9 mouse cellular contexts compared by ENCODE assay signal in genomic region chr5:66543761-66544160, GRCm38 (mm10).
A peak's percentile ranks its signal among the peaks of the same experiment; 100 is the strongest.
DNase-seq lines count a peak whose midpoint lies in the region; ATAC-seq lines count a peak whose summit lies in the region.
"Had no signal": no experiment of that assay in that cellular context is flagged by ENCODE, and none has a peak within 500 bp of the region (broad histone marks: within the 10 kb centered on the region; RNA-seq: fewer than 3 reads in every experiment).

No protein-coding gene starts in this region.

- H3K36me3 ChIP-seq in heart, embryonic 11.5 days (ENCODE audit: control insufficient read depth, insufficient read depth, low read length), result peaks cover 1% of the 10 kb centered on the region; the same call in 1 of the 2 replicates
- H3K36me3 ChIP-seq in lung, embryonic 15.5 days, result no peaks in the 10 kb centered on the region
- no peaks in the 10 kb centered on the region for H3K36me3 ChIP-seq in liver, embryonic 11.5 days (ENCODE audit: control insufficient read depth, insufficient read depth, low read length)

- DNase-seq in heart, adult 8-10 months (ENCODE audit: low spot score), result peak; percentile 47
- peak; percentile 85 for DNase-seq in NIH3T3 (ENCODE audit: low read depth)
- DNase-seq in gastrocnemius, postnatal 14 days, result peak; percentile 54
- DNase-seq in right cerebral cortex, postnatal 25 days, result no peak
- DNase-seq in ovary, postnatal 10 days (ENCODE audit: low spot score), result no peak
- DNase-seq in liver, embryonic 11.5 days (ENCODE audit: low spot score), result no peak
- DNase-seq: cerebellum, postnatal 10 days had no signal

- H3K27ac ChIP-seq in heart, embryonic 11.5 days (ENCODE audit: low read depth, low read length), result no peak overlapping the region
- H3K27ac ChIP-seq in lung, embryonic 15.5 days, result peak overlapping the region; percentile 21
- no peak overlapping the region for H3K27ac ChIP-seq in liver, embryonic 11.5 days (ENCODE audit: low read depth, low read length)

- no peak overlapping the region for H3K9ac ChIP-seq in heart, embryonic 11.5 days (ENCODE audit: low read depth, low read length)
- H3K9ac ChIP-seq in lung, embryonic 15.5 days, result no peak overlapping the region
- no peak overlapping the region for H3K9ac ChIP-seq in liver, embryonic 11.5 days (ENCODE audit: low read depth, low read length)

- no peak overlapping the region for H3K4me3 ChIP-seq in heart, embryonic 11.5 days (ENCODE audit: low read depth, low read length)
- H3K4me3 ChIP-seq in lung, embryonic 15.5 days, result no peak overlapping the region
- H3K4me3 ChIP-seq in liver, embryonic 11.5 days (ENCODE audit: low read depth, low read length), result no peak overlapping the region

- peaks cover 17% of the 10 kb centered on the region for H3K4me1 ChIP-seq in heart, embryonic 11.5 days (ENCODE audit: control insufficient read depth, insufficient read depth, low read length)
- H3K4me1 ChIP-seq in lung, embryonic 15.5 days, result peaks cover 42% of the 10 kb centered on the region
- no peaks in the 10 kb centered on the region for H3K4me1 ChIP-seq in liver, embryonic 11.5 days (replicated peaks; ENCODE audit: control insufficient read depth, insufficient read depth, low read length)

- no peak for ATAC-seq in heart, embryonic 11.5 days (replicated peaks; ENCODE audit: insufficient number of reproducible peaks, low FRiP score, low TSS enrichment)
- ATAC-seq in lung, embryonic 15.5 days (ENCODE audit: borderline replicate concordance, extremely low read depth, low FRiP score, low TSS enrichment), result no peak
- no peak for ATAC-seq in liver, embryonic 11.5 days (replicated peaks; ENCODE audit: low FRiP score)

- 83% methylated on average over 6 of the region's 6 CpGs for WGBS in heart, embryonic 11.5 days (ENCODE audit: insufficient replicate concordance)
- 65% methylated on average over 6 of the region's 6 CpGs for WGBS in lung, embryonic 15.5 days
- 80% methylated on average over 6 of the region's 6 CpGs for WGBS in liver, embryonic 11.5 days

- no peak overlapping the region for H3K4me2 ChIP-seq in heart, embryonic 11.5 days
- H3K4me2 ChIP-seq in lung, embryonic 15.5 days, result no peak overlapping the region
- no peak overlapping the region for H3K4me2 ChIP-seq in liver, embryonic 11.5 days

- intact Hi-C loops in gastrocnemius, postnatal 14 days (cut with DNase I; ENCODE audit: low total_unique reads), result no loop called here

- 0 out of 2 replicates have a peak, but pooled peaks cover 3% of the 10 kb centered on the region for H3K9me3 ChIP-seq in heart, embryonic 11.5 days (replicated peaks; ENCODE audit: control insufficient read depth, low read length)
- no peaks in the 10 kb centered on the region for H3K9me3 ChIP-seq in lung, embryonic 15.5 days
- no peaks in the 10 kb centered on the region for H3K9me3 ChIP-seq in liver, embryonic 11.5 days (ENCODE audit: control insufficient read depth, low read length)

- H3K27me3 ChIP-seq in heart, embryonic 11.5 days (ENCODE audit: control insufficient read depth, insufficient read depth, low read length), result no peaks in the 10 kb centered on the region
- no peaks in the 10 kb centered on the region for H3K27me3 ChIP-seq in lung, embryonic 15.5 days
- H3K27me3 ChIP-seq in liver, embryonic 11.5 days (replicated peaks; ENCODE audit: control insufficient read depth, insufficient read depth, low read length), result no peaks in the 10 kb centered on the region

Comparison
In these comparisons a context has a peak if more than half of its experiments do, and no peak if none do; other contexts are left out.
1. DNase-seq: peak in heart, adult 8-10 months (single experiment), NIH3T3 (single experiment) and gastrocnemius, postnatal 14 days (single experiment); none in right cerebral cortex, postnatal 25 days (single experiment), ovary, postnatal 10 days (single experiment) and liver, embryonic 11.5 days (single experiment).